Mouse (Mus musculus) MEL (cell line): ENCODE measurements at regions not wholly inside any gene's neighbourhood (a gene's known extent, or its start where the extent isn't known, plus 50 kb on each side); places are given as distances from the start of the nearest gene placed in this dataset.

ENCODE experiments used
- CHD1 ChIP-seq: IDR thresholded peaks from 2 replicates; pipeline ENCODE4 v1.6.1; 2012; ENCODE audit warnings: low read depth, mild to moderate bottlenecking, inconsistent platforms, low read length, improper control_type of control experiment
- ELF1 ChIP-seq: IDR thresholded peaks from 2 replicates; pipeline ENCODE4 v1.6.1; 2014; ENCODE audit warnings: low read depth, mild to moderate bottlenecking, inconsistent platforms, low read length, improper control_type of control experiment, moderate library complexity
- EP300 ChIP-seq, 2 experiments: IDR thresholded peaks; 2 replicates each; pipeline ENCODE4 v1.6.1; 2011; ENCODE audit warnings: improper control_type of control experiment in 2 of 2, low read length in 2 of 2, low read depth in 1 of 2, mild to moderate bottlenecking in 1 of 2
- GATA1 ChIP-seq: IDR thresholded peaks from 2 replicates; pipeline ENCODE4 v1.6.1; 2011; ENCODE audit warnings: low read depth, low read length, improper control_type of control experiment
- MAFK ChIP-seq: IDR thresholded peaks from 2 replicates; pipeline ENCODE4 v1.6.1; 2011; ENCODE audit warnings: low read depth, mild to moderate bottlenecking, low read length, improper control_type of control experiment, borderline replicate concordance
- MAX ChIP-seq: IDR thresholded peaks from 2 replicates; pipeline ENCODE4 v1.6.1; 2011; ENCODE audit warnings: low read length, improper control_type of control experiment
- POLR2A ChIP-seq, 2 experiments: IDR thresholded peaks; 2 replicates each; pipeline ENCODE4 v1.6.1; 2011 to 2012; ENCODE audit warnings: low read length in 2 of 2, mild to moderate bottlenecking in 2 of 2, control low read depth in 1 of 2, improper control_type of control experiment in 1 of 2, low read depth in 1 of 2, moderate library complexity in 1 of 2; ENCODE audit not compliant: control insufficient read depth in 1 of 2, insufficient read depth in 1 of 2, poor library complexity in 1 of 2
- SIN3A ChIP-seq: IDR thresholded peaks from 2 replicates; pipeline ENCODE4 v1.6.1; 2012; ENCODE audit warnings: low read length, improper control_type of control experiment, inconsistent platforms
- TAL1 ChIP-seq: IDR thresholded peaks from 2 replicates; pipeline ENCODE4 v1.6.1; 2012; ENCODE audit warnings: mild to moderate bottlenecking, inconsistent platforms, low read length, moderate library complexity, mixed read lengths
- ZC3H11A ChIP-seq: IDR thresholded peaks from 2 replicates; pipeline ENCODE4 v1.6.1; 2012; ENCODE audit warnings: low read depth, mild to moderate bottlenecking, inconsistent platforms, low read length, improper control_type of control experiment
- ZKSCAN1 ChIP-seq: IDR thresholded peaks from 2 replicates; pipeline ENCODE4 v1.6.1; 2012; ENCODE audit warnings: low read depth, mild to moderate bottlenecking, inconsistent platforms, low read length, improper control_type of control experiment, moderate library complexity

GRCm38 (mm10) chr10:16996820-16997466 is 726.1 kb upstream of the Cited2 start:
- TF ChIP-seq POLR2A (IDR thresholded peaks at IDR 0.05; ENCODE audit: control insufficient read depth in 1 of 2, insufficient read depth in 1 of 2, low read depth in 1 of 2, low read length in 2 of 2, poor library complexity in 1 of 2) (no peak), ELF1 (no peak), EP300 (IDR thresholded peaks at IDR 0.05; ENCODE audit: low read depth in 1 of 2, low read length in 2 of 2) (no peak), TAL1 (no peak), MAX (no peak), ZKSCAN1 (no peak), GATA1 (no peak), CHD1 (no peak), MAFK (no peak), ZC3H11A (no peak), SIN3A (no peak)
